Comparison of ENCODE assay signal across 20 mouse cellular contexts in the genomic region with DNA sequence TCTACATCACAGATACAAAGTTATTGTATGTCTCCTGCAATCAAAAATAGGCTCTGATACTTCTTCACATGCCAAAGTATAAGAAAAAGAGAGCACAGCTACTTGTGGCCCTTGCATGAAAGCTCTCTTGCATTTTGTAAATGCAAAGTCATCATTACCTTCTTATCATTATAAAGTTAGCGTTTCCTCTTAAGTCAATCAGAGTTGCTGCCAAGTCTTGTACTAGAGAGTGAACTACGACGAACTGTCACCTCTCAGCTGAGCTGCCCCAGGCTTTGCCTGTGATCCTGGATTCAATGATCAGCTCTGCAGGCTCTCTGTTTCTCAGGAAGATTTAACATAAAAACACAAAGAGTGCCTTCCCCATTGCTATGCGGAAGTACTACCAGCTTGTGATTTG.
DNase-seq lines count a peak whose midpoint lies in the region; ATAC-seq and TF ChIP-seq lines count a peak whose summit lies in the region.
"Had no signal": no experiment of that assay in that cellular context is flagged by ENCODE, and none has a peak within 500 bp of the region (broad histone marks: within the 10 kb centered on the region; RNA-seq: fewer than 3 reads in every experiment).

No protein-coding gene starts in this region.

- H3K4me1 ChIP-seq in forebrain, embryonic 15.5 days: peaks cover 32% of the 10 kb centered on the region
- H3K4me1 ChIP-seq in forebrain, embryonic 10.5 days: peaks cover 22% of the 10 kb centered on the region
- H3K4me1 ChIP-seq in liver, adult 2 months (ENCODE audit: control insufficient read depth, insufficient read depth, low read length): no peaks in the 10 kb centered on the region; the same call in 1 of the 2 replicates
- no peaks in the 10 kb centered on the region; the same call in 1 of the 2 replicates for H3K4me1 ChIP-seq in liver, embryonic 11.5 days (replicated peaks; ENCODE audit: control insufficient read depth, insufficient read depth, low read length)
- peaks cover 23% of the 10 kb centered on the region for H3K4me1 ChIP-seq in midbrain, embryonic 10.5 days

- TF ChIP-seq POLR2A in liver, adult 2 months (IDR thresholded peaks at IDR 0.05; ENCODE audit: extremely low read depth, insufficient read depth, low read length): no peak

- no peaks in the 10 kb centered on the region for H3K27me3 ChIP-seq in forebrain, embryonic 15.5 days
- H3K27me3 ChIP-seq in forebrain, embryonic 10.5 days (ENCODE audit: poor library complexity, severe bottlenecking): no peaks in the 10 kb centered on the region
- no peaks in the 10 kb centered on the region for H3K27me3 ChIP-seq in liver, adult 2 months (ENCODE audit: control insufficient read depth, insufficient read depth, low read length)
- H3K27me3 ChIP-seq in liver, embryonic 11.5 days (replicated peaks; ENCODE audit: control insufficient read depth, insufficient read depth, low read length): no peaks in the 10 kb centered on the region
- peaks cover 48% of the 10 kb centered on the region for H3K27me3 ChIP-seq in midbrain, embryonic 10.5 days (ENCODE audit: low read depth, poor library complexity, severe bottlenecking)
- H3K27me3 ChIP-seq: heart, embryonic 13.5 days; hindbrain, embryonic 12.5 days; hindbrain, embryonic 15.5 days had no signal

- no peak for TF ChIP-seq CTCF in liver, adult 2 months (IDR thresholded peaks at IDR 0.05; ENCODE audit: low read depth, low read length)

- no peaks in the 10 kb centered on the region for H3K79me2 ChIP-seq in liver, adult 2 months (ENCODE audit: control insufficient read depth, insufficient read depth, low read length)

- peak; percentile 6; the same call in 1 of the 2 replicates for ATAC-seq in forebrain, embryonic 15.5 days (replicated peaks)
- no peak for ATAC-seq in liver, embryonic 11.5 days (replicated peaks; ENCODE audit: low FRiP score)
- peak; percentile 68 for ATAC-seq in megakaryocyte progenitor cell, adult 5-6 weeks (replicated peaks; ENCODE audit: poor library complexity)
- ATAC-seq: activated CD4-positive, CD25-positive, alpha-beta regulatory T cell, adult 4 months; forebrain, embryonic 14.5 days had no signal

- WGBS in forebrain, embryonic 15.5 days: 51% methylated on average over 4 of the region's 4 CpGs
- 80% methylated on average over 4 of the region's 4 CpGs for WGBS in forebrain, embryonic 10.5 days
- WGBS in liver, adult 2 months: 26% methylated on average over 4 of the region's 4 CpGs
- 44% methylated on average over 4 of the region's 4 CpGs for WGBS in liver, embryonic 11.5 days
- 76% methylated on average over 4 of the region's 4 CpGs for WGBS in midbrain, embryonic 10.5 days

- DNase-seq in forebrain, embryonic 10.5 days (ENCODE audit: extremely low spot score, low spot score): no peak
- DNase-seq in liver, adult 2 months (ENCODE audit: extremely low read depth, low read depth, low spot score): peak; percentile 21
- no peak for DNase-seq in liver, embryonic 11.5 days (ENCODE audit: low spot score)
- no peak for DNase-seq in midbrain, embryonic 10.5 days (ENCODE audit: low spot score)
- DNase-seq: adrenal gland, adult 8-10 months; adrenal gland, postnatal 25 days; cerebellum, adult 11-12 months; cerebellum, adult 8-10 months; cerebellum, postnatal 10 days; cerebellum, postnatal 36 days; gastrocnemius, postnatal 25 days; heart, adult 18-20 months; heart, postnatal 36 days had no signal

- H3K36me3 ChIP-seq in forebrain, embryonic 15.5 days: no peaks in the 10 kb centered on the region
- no peaks in the 10 kb centered on the region for H3K36me3 ChIP-seq in forebrain, embryonic 10.5 days (replicated peaks)
- H3K36me3 ChIP-seq in liver, adult 2 months (ENCODE audit: control insufficient read depth, insufficient read depth, low read length): no peaks in the 10 kb centered on the region
- no peaks in the 10 kb centered on the region for H3K36me3 ChIP-seq in liver, embryonic 11.5 days (ENCODE audit: control insufficient read depth, insufficient read depth, low read length)
- H3K36me3 ChIP-seq in midbrain, embryonic 10.5 days: no peaks in the 10 kb centered on the region
- H3K36me3 ChIP-seq: heart, embryonic 13.5 days; hindbrain, embryonic 12.5 days; hindbrain, embryonic 15.5 days had no signal

- no peak overlapping the region for H3K27ac ChIP-seq in forebrain, embryonic 15.5 days (replicated peaks)
- H3K27ac ChIP-seq in forebrain, embryonic 10.5 days: no peak overlapping the region
- no peak overlapping the region for H3K27ac ChIP-seq in liver, adult 2 months (replicated peaks; ENCODE audit: insufficient read depth, low read depth, low read length)
- H3K27ac ChIP-seq in liver, embryonic 11.5 days (ENCODE audit: low read depth, low read length): no peak overlapping the region
- H3K27ac ChIP-seq in midbrain, embryonic 10.5 days (replicated peaks): no peak overlapping the region
- H3K27ac ChIP-seq: heart, embryonic 13.5 days; hindbrain, embryonic 12.5 days; hindbrain, embryonic 15.5 days had no signal

- H3K9me3 ChIP-seq in forebrain, embryonic 15.5 days: no peaks in the 10 kb centered on the region
- no peaks in the 10 kb centered on the region for H3K9me3 ChIP-seq in forebrain, embryonic 10.5 days
- H3K9me3 ChIP-seq in liver, embryonic 11.5 days (ENCODE audit: control insufficient read depth, low read length): no peaks in the 10 kb centered on the region
- H3K9me3 ChIP-seq in midbrain, embryonic 10.5 days (replicated peaks): no peaks in the 10 kb centered on the region
- H3K9me3 ChIP-seq: heart, embryonic 13.5 days; hindbrain, embryonic 12.5 days; hindbrain, embryonic 15.5 days had no signal

- no peak overlapping the region for H3K4me3 ChIP-seq in forebrain, embryonic 15.5 days
- H3K4me3 ChIP-seq in forebrain, embryonic 10.5 days: no peak overlapping the region
- no peak overlapping the region for H3K4me3 ChIP-seq in liver, adult 2 months (ENCODE audit: insufficient read depth, low read depth, low read length)
- H3K4me3 ChIP-seq in liver, embryonic 11.5 days (ENCODE audit: low read depth, low read length): no peak overlapping the region
- no peak overlapping the region for H3K4me3 ChIP-seq in midbrain, embryonic 10.5 days
- H3K4me3 ChIP-seq: heart, embryonic 13.5 days; hindbrain, embryonic 12.5 days; hindbrain, embryonic 15.5 days had no signal

- H3K4me2 ChIP-seq in forebrain, embryonic 15.5 days (replicated peaks): no peak overlapping the region
- no peak overlapping the region for H3K4me2 ChIP-seq in liver, embryonic 11.5 days
- H3K4me2 ChIP-seq: heart, embryonic 13.5 days; hindbrain, embryonic 12.5 days; hindbrain, embryonic 15.5 days had no signal

- no peak overlapping the region for H3K9ac ChIP-seq in forebrain, embryonic 15.5 days (replicated peaks)
- no peak overlapping the region for H3K9ac ChIP-seq in liver, adult 2 months (ENCODE audit: low read depth, low read length)
- no peak overlapping the region for H3K9ac ChIP-seq in liver, embryonic 11.5 days (ENCODE audit: low read depth, low read length)
- H3K9ac ChIP-seq: heart, embryonic 13.5 days; hindbrain, embryonic 12.5 days; hindbrain, embryonic 15.5 days had no signal
